Mouse (Mus musculus) adrenal gland, postnatal 14 days (tissue): ENCODE measurements at regions not wholly inside any gene's neighbourhood (a gene's known extent, or its start where the extent isn't known, plus 50 kb on each side); places are given as distances from the start of the nearest gene placed in this dataset.
"Not testable (repeated sequence)": the region's sequence is repeated elsewhere in the genome, so short reads cannot be mapped to it uniquely, and the experiment has no call there.

Source experiments
- DNase-seq: peaks from one replicate; pipeline ENCODE4 v3.0.0; 2021; ENCODE audit warnings: mixed read lengths

DNA sequence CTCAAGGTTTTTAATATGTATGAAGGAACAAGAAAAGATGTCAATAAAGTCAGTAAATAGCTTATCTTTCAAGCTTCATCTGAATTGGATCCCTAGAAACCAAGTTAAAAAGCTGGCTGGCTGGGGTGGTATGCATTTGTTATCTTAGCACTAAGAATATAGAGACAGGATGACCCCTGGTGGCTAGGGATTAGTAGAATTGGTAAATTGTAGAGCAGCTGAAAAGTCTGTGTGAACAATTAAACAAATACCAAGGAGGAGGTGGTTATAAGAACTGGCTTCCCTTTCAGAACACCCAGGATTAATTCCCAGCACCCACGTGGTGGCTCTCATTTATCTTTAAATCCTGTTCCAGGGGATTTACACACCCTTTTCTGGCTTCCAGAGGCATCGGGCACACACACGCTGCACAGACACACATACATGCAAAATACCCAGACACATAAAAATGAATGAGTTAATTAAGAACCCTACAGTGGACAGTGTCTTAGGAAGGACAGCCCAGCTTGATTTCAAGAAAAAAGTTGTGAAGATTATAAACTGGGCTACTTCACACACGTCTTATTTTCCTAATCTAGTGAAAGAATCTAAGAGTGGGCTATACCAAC, 170.5 kb downstream of the Pdzph1 start:
- peak; percentile 15 for DNase-seq

DNA sequence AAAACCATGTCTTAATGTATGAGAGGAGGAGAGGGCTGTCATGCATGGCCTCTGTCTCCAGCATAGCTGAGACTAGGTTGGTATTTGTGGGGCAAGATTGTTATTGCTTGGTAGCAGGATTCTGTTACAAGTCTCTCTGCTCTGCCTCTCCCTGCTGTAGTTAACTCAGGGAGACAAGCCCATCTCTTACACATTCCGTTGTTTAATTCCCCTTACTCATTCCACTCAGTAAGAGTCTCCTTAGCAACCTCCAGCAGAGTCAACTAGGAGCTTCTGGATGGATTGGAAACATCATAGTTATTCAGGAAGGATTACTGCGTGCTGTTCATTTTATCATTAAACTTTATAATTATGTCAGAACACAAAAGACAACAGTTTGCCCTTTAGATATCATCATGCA, 171.8 kb downstream of the Pdzph1 start:
- no peak for DNase-seq

GRCm38 (mm10) chr17:58775451-58775850, 215.7 kb downstream of the Pdzph1 start:
- not testable (repeated sequence) for DNase-seq

DNA sequence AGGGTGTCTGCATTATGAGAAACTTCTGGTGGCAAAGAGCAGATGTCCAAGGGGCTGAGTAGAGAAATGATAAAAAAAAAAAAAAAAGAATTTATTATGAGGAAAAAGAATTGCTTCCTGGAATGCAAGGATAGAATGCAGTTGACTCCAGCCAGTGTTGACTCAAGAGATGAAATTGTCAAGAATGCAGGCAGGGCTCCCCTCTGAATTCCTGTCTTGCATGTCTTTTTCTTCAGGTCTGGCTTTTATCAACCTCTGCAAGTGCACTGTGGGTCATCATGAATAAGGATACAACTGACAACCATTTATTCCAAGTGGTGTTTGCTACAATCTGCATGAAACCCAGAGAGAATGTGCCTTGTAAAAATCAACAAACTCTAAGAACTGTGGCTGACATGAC, 217.6 kb downstream of the Pdzph1 start:
- DNase-seq, result no peak

GRCm38 (mm10) chr17:58765141-58765540, 226.0 kb downstream of the Pdzph1 start:
- peak; percentile 71 for DNase-seq

GRCm38 (mm10) chr17:58749000-58749399, 242.2 kb downstream of the Pdzph1 start:
- DNase-seq, result no peak

- DNase-seq, result no peak
Observed at GRCm38 (mm10) chr17:58748264-58748663, 242.9 kb downstream of the Pdzph1 start.

- DNase-seq, result no peak
Observed at GRCm38 (mm10) chr17:58710748-58711478, 280.3 kb downstream of the Pdzph1 start.

GRCm38 (mm10) chr17:58690211-58690610, 301.0 kb downstream of the Pdzph1 start:
- DNase-seq, result peak; percentile 8

GRCm38 (mm10) chr17:58672291-58672690, 318.9 kb downstream of the Pdzph1 start:
- peak; percentile 3 for DNase-seq

GRCm38 (mm10) chr17:58668036-58668435, 323.1 kb downstream of the Pdzph1 start:
- peak; percentile 63 for DNase-seq

DNA sequence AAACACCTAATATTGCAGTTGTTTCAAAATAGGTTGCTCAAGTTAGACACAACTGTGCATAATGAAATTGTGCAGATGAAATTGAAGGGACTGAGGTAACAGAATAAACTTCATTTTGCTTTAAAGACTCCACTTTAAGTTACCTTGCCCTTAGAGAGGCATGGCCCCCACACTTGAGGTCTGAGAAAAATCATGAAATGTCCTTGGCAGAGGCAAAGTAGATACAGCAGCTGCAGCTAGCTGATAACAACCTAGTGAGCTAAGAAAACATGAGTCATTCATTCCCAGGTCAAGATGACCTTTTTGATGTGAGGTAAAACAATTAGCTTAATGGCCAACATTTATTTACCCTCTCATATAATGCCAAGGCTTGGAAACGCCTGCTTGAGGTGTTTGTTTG, 347.4 kb downstream of the Pdzph1 start:
- DNase-seq, result no peak

DNA sequence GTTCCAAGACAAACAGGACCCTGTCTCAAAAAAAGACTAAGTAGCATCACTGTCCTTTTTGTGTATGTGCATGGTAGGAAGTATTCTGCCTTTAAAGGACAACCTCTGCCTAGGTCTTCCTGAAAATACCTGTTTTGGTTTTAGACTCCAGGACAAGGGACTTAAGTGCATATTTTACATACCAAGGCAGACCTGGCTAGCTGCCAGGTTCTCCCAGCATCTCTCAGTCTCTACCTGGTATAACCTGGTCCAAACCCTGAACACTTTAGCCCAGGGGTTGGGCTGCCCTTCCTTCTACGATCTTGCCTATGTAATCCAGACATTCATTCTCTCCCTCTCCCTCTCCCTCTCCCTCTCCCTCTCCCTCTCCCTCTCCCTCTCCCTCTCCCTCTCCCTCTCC, 348.9 kb downstream of the Pdzph1 start:
- no peak for DNase-seq

- no peak for DNase-seq
Observed at GRCm38 (mm10) chr17:58598911-58599310, 392.3 kb downstream of the Pdzph1 start.

GRCm38 (mm10) chr17:58596661-58597060, 394.5 kb downstream of the Pdzph1 start:
- no peak for DNase-seq

DNA sequence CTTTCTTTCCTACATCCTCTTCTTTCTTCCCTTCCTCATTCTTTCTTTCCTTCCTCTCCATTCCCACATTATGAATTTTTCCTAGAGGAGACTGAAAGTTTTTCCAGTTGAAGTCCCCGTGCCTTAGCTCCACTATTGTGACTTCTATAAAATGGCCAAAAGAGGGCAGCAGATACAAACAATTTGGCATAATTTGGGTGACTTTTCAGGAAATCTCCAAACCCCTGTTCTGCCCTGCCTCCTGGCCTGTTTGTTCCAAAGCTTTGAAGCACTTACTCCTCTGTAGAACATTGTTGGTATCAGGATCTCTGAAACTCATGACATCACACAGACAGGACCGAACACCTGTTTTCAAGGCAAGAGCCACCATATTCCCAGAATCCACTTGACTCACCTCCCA, 403.2 kb downstream of the Pdzph1 start:
- DNase-seq, result peak; percentile 44

DNA sequence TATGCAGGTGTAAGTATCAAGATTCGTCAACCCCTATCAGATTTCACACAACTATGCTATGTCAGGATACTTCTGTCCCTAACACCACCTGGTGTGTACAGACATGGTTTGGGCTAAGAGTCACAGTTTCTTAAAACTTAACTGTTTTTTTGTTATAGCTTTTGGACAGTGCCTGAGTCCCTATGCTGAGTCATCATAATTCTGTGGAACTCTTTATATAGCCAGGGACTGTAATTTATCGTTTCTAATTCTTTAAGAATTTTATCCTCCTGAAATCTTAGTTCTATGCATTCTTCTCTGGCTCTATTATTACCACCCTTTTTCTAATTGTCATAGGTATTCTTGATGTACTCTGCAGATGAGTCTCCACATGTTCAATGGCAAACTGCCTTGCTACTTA, 418.3 kb downstream of the Pdzph1 start:
- no peak for DNase-seq
